Mouse (Mus musculus) testis, adult 10 weeks (tissue): ENCODE data around the gene B020011L13Rik. TPM values are rescaled to one million over a fixed set of nuclear protein-coding genes. Genes with fewer than 3 reads are reported as not detected.

Source experiments
- polyA plus RNA-seq: library from polyadenylated mRNA; stranded (reverse); fragments of 350-450 nt; fragmentation: Illumina TruSeq; extraction: RNeasy Lipid Tissue Mini Kit (QIAGEN cat#74804); gene quantifications from one replicate; pipeline ENCODE4 v1.2.3, GENCODE M21; 2014; ENCODE audit warnings: low read depth, low replicate concordance

Gene B020011L13Rik
- not detected for polyA plus RNA-seq

DNA sequence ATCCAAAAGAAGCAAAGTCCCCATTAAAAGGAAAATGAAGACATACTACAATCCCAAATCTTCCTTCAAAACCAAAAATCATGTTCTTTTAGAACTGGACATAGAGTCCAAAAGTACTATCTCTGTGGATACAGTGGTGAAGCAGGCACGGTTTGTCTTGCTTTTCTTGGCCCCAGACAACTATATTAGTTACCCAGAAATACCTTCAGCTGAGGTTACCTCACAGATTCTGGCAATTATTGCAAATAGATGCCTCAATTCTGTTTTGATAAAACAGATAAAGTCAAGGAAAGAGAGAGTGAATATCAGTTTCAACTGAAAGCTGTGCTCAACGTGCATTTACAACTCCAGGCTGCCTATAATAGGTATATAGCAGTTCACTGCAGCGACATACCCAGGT is at the start of gene B020011L13Rik:
Gene B020011L13Rik, plus strand, starts transcription at position 301 of the 400 bp plus-strand sequence.

DNA sequence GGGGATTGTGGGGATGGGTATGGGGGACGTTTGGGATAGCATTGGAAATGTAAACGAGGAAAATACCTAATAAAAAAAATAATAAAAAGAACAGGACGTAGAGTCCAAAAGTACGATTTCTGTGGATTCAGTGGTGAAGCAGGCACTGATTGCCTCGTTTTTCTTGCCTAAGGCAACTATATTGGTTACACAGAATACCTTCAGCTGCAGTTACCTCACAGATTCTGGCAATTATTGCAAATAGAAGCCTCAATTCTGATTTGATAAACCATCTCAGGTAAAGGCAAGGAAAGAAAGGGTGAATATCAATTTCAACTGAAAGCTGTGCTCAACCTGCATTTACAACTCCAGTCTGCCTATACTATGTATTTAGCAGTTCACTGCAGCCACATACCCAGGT is 48.8 kb downstream of the B020011L13Rik start, which contains the start of gene Gm28360:
Gene Gm28360, plus strand, starts transcription at position 301 of the 400 bp plus-strand sequence.

Other genes starting within 250 kb of the B020011L13Rik start
- not detected for gene Gm28363, start 84.0 kb upstream of the B020011L13Rik start, polyA plus RNA-seq
- not detected for gene Gm28360, start 48.9 kb downstream of the B020011L13Rik start, polyA plus RNA-seq
- gene Gm28168, start 146.9 kb downstream of the B020011L13Rik start, polyA plus RNA-seq: not detected
- gene Gm7145, start 184.8 kb downstream of the B020011L13Rik start, polyA plus RNA-seq: not detected